Mouse (Mus musculus) neutrophil, adult 59 days (primary cell): ENCODE measurements around the gene Gm5460. TPM values are rescaled to one million over a fixed set of nuclear protein-coding genes. Genes with fewer than 3 reads are reported as not detected.

Source experiments
- total RNA-seq, 2 experiments: library from RNA; stranded (reverse); gene quantifications; 1 replicate in 1 of 2; 2 replicates in 1 of 2; pipeline ENCODE4 v1.2.4; 2023

The Gm5460 gene
- not detected for total RNA-seq

GRCm38 (mm10) chr14:34016381-34016780, at the start of gene Gm5460:
Gm5460 (plus strand) TSS chr14:34016758.

GRCm38 (mm10) chr14:33978604-33979059, 37.9 kb upstream of the Gm5460 start, which contains the start of gene Zfp488:
Zfp488 (minus strand) TSS chr14:33978764.

GRCm38 (mm10) chr14:34015063-34015462, 1.5 kb upstream of the Gm5460 start, which contains the start of gene Gm30083:
Gm30083 (minus strand) TSS chr14:34015182.

DNA sequence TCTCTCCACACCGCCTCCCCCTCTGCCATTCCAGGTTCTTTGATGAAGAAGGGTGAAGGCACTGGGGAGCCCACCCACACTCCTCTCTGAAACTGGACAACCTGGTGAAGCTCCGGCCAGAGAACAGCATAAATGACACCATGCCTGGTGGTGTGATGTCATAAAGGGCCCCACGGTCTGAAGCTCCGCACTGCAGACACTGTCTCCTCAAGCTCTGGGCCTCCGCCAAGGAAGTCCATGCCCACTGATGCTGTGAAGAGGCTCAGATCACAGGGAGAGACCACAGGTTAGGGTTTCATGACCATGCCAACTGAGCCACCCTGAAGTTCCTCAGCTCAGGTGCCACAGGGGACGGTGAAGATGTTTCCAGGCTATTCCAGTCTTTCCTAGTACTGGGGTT, 36.0 kb downstream of the Gm5460 start, which contains the start of gene Antxrl:
Gene Antxrl (plus strand): TSS at position 192 of the 400 bp plus-strand sequence.

GRCm38 (mm10) chr14:34085731-34086130, 69.2 kb downstream of the Gm5460 start, which contains the start of gene Anxa8:
Anxa8 (plus strand) TSS chr14:34085981.

Other genes with a start within 250 kb of the Gm5460 start
- gene Gdf10, start 93.2 kb upstream of the Gm5460 start, total RNA-seq, result not detected
- gene Gdf2, start 75.7 kb upstream of the Gm5460 start, total RNA-seq, result not detected
- gene Rbp3, start 62.8 kb upstream of the Gm5460 start, total RNA-seq, result not detected
- gene Zfp488, start 38.0 kb upstream of the Gm5460 start, total RNA-seq, result under 1 TPM in 1 of 2 experiments, not detected in 1; 0.18 TPM
- gene Gm30083, start 1.6 kb upstream of the Gm5460 start, total RNA-seq, result not detected
- not detected for gene Antxrl, start 35.9 kb downstream of the Gm5460 start, total RNA-seq
- gene Anxa8, start 69.2 kb downstream of the Gm5460 start, total RNA-seq, result not detected
- gene A630023A22Rik, start 86.0 kb downstream of the Gm5460 start, total RNA-seq, result not detected
- gene Npy4r, start 135.7 kb downstream of the Gm5460 start, total RNA-seq, result not detected
- gene Gprin2, start 184.9 kb downstream of the Gm5460 start, total RNA-seq, result not detected
- gene Syt15, start 202.8 kb downstream of the Gm5460 start, total RNA-seq, result not detected